Mouse (Mus musculus): ENCODE data around the gene Slc39a1. TPM values are rescaled to one million over a fixed set of nuclear protein-coding genes. Genes with fewer than 3 reads are reported as not detected.

Gene Slc39a1
- polyA plus RNA-seq, 1 experiment from 2014 or later: 34.1 TPM

GRCm38 (mm10) chr3:90268971-90269370 lies 21.0 kb downstream of the Slc39a1 start:
- Histone ChIP-seq H3K27ac (no peak overlapping the region), H3K4me3 (replicated peaks) (no peak overlapping the region), H3K27me3 (no peaks in the 10 kb centered on the region), H3K9ac (no peak overlapping the region), H3K36me3 (peaks cover 27% of the 10 kb centered on the region), H3K4me2 (no peak overlapping the region), H3K4me1 (replicated peaks) (peaks cover 44% of the 10 kb centered on the region), H3K9me3 (replicated peaks) (no peaks in the 10 kb centered on the region)
- WGBS (ENCODE audit: insufficient replicate concordance): 83% methylated on average over 16 of the region's 16 CpGs
- DNase-seq: no peak
- ATAC-seq (ENCODE audit: low read depth): no peak

DNA sequence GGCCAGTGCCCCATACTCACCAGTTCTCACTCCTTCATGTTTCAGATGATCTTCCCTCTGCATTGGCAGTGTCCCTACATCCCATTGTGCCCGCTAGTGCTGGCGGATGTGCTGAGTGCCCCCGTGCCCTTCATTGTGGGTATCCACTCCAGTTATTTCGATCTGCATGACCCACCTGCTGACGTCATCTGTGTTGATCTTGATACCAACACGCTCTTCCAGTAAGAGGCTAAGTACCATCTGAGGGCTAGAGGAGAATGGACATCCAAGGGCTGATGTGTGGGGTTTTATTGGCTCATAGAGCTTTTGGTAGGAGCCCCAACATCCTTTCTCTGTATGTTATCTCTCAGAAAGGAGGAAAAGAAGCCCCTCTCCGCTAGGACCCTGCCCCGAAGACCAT lies 22.8 kb downstream of the Slc39a1 start:
- no peak for DNase-seq
- Histone ChIP-seq H3K4me2 (no peak overlapping the region), H3K9ac (no peak overlapping the region), H3K4me1 (replicated peaks) (peaks cover 35% of the 10 kb centered on the region), H3K27me3 (no peaks in the 10 kb centered on the region), H3K9me3 (replicated peaks) (no peaks in the 10 kb centered on the region), H3K4me3 (replicated peaks) (no peak overlapping the region), H3K36me3 (peaks cover 33% of the 10 kb centered on the region), H3K27ac (no peak overlapping the region)
- WGBS (ENCODE audit: insufficient replicate concordance): 79% methylated on average over 8 of the region's 8 CpGs
- no peak for ATAC-seq (ENCODE audit: low read depth)

DNA sequence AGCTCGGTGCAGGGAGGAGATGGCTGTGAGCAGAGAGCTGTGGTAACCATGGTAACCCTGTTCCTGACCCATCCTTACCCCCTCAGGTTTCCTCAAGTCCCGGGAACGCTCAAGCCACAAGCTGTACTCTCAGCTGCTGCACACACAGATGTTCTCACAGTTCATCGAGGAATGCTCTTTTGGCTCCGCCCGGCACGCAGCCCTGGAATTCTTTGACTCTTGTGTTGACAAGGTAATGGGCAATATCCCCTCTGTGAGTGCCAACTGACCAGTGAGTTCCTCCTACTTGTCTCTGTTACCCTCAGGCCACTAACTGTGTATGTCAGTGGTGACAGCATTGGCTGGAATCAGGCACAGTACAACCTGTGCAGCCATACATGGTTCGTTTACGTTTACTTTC lies 24.2 kb downstream of the Slc39a1 start:
- Histone ChIP-seq H3K9me3 (replicated peaks) (no peaks in the 10 kb centered on the region), H3K9ac (no peak overlapping the region), H3K4me3 (replicated peaks) (no peak overlapping the region), H3K27me3 (no peaks in the 10 kb centered on the region), H3K4me1 (replicated peaks) (peaks cover 26% of the 10 kb centered on the region), H3K4me2 (no peak overlapping the region), H3K36me3 (peaks cover 44% of the 10 kb centered on the region), H3K27ac (no peak overlapping the region)
- ATAC-seq (ENCODE audit: low read depth) (no peak), DNase-seq (no peak)
- WGBS (ENCODE audit: insufficient replicate concordance): 84% methylated on average over 9 of the region's 9 CpGs

GRCm38 (mm10) chr3:90273855-90274254 lies 25.9 kb downstream of the Slc39a1 start:
- H3K27ac ChIP-seq: no peak overlapping the region
- ATAC-seq (ENCODE audit: low read depth): no peak

GRCm38 (mm10) chr3:90275286-90275685 lies 27.3 kb downstream of the Slc39a1 start:
- peaks cover 59% of the 10 kb centered on the region for H3K36me3 ChIP-seq

More at GRCm38 (mm10) chr3:90273855-90274254, 25.9 kb downstream of the Slc39a1 start:
- Histone ChIP-seq H3K9me3 (replicated peaks) (no peaks in the 10 kb centered on the region), H3K4me3 (replicated peaks) (no peak overlapping the region), H3K27me3 (no peaks in the 10 kb centered on the region), H3K4me1 (replicated peaks) (peaks cover 9% of the 10 kb centered on the region), H3K9ac (no peak overlapping the region), H3K4me2 (no peak overlapping the region), H3K36me3 (peaks cover 50% of the 10 kb centered on the region)
- WGBS (ENCODE audit: insufficient replicate concordance): 87% methylated on average over 22 of the region's 22 CpGs
- no peak for DNase-seq

DNA sequence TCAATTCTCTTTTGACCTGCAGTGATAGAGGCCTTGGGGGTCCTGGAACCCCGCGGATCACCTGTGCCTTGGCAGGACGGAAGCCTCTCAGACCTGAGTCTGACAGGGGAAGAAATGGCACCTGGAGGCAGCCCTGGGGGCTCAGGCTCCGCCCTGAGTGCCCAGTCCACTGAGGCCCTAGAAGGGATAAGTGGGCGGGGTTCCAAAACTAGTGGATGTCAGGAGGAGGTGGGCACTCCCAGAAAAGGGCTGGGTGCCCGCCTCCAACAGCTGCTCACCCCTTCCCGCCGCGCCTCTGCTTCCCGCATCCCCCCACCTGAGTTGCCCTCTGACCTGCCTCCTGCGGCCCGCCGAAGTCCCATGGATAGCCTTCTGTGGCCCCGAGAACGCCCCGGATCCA lies 28.9 kb downstream of the Slc39a1 start:
- DNase-seq (no peak), ATAC-seq (ENCODE audit: low read depth) (no peak)
- Histone ChIP-seq H3K27me3 (no peaks in the 10 kb centered on the region), H3K9me3 (replicated peaks) (no peaks in the 10 kb centered on the region), H3K9ac (no peak overlapping the region), H3K4me2 (no peak overlapping the region), H3K4me1 (replicated peaks) (0 out of 2 replicates have a peak, but pooled peaks cover 4% of the 10 kb centered on the region), H3K36me3 (peaks cover 59% of the 10 kb centered on the region), H3K4me3 (replicated peaks) (no peak overlapping the region), H3K27ac (no peak overlapping the region)
- WGBS (ENCODE audit: insufficient replicate concordance): 80% methylated on average over 16 of the region's 16 CpGs

More at GRCm38 (mm10) chr3:90275286-90275685, 27.3 kb downstream of the Slc39a1 start:
- Histone ChIP-seq H3K4me1 (replicated peaks) (0 out of 2 replicates have a peak, but pooled peaks cover 4% of the 10 kb centered on the region), H3K9me3 (replicated peaks) (no peaks in the 10 kb centered on the region), H3K9ac (no peak overlapping the region), H3K27me3 (no peaks in the 10 kb centered on the region), H3K27ac (no peak overlapping the region), H3K4me3 (replicated peaks) (no peak overlapping the region), H3K4me2 (no peak overlapping the region)
- ATAC-seq (ENCODE audit: low read depth): no peak
- 82% methylated on average over 11 of the region's 11 CpGs for WGBS (ENCODE audit: insufficient replicate concordance)
- no peak for DNase-seq

- WGBS (ENCODE audit: insufficient replicate concordance): 85% methylated on average over 9 of the region's 9 CpGs
- 0 out of 2 replicates have a peak, but pooled peaks cover 4% of the 10 kb centered on the region for H3K4me1 ChIP-seq (replicated peaks)
- no peak for DNase-seq
- H3K4me3 ChIP-seq (replicated peaks): no peak overlapping the region
- no peaks in the 10 kb centered on the region for H3K9me3 ChIP-seq (replicated peaks)
- no peak overlapping the region for H3K27ac ChIP-seq
- H3K4me2 ChIP-seq: no peak overlapping the region
- peaks cover 52% of the 10 kb centered on the region for H3K36me3 ChIP-seq
- H3K9ac ChIP-seq: no peak overlapping the region
- no peaks in the 10 kb centered on the region for H3K27me3 ChIP-seq
- ATAC-seq (ENCODE audit: low read depth): 0 out of 2 replicates have a peak, but pooled peaks have one; percentile 19
These were observed 29.8 kb downstream of the Slc39a1 start for GRCm38 (mm10) chr3:90277793-90278192.

DNA sequence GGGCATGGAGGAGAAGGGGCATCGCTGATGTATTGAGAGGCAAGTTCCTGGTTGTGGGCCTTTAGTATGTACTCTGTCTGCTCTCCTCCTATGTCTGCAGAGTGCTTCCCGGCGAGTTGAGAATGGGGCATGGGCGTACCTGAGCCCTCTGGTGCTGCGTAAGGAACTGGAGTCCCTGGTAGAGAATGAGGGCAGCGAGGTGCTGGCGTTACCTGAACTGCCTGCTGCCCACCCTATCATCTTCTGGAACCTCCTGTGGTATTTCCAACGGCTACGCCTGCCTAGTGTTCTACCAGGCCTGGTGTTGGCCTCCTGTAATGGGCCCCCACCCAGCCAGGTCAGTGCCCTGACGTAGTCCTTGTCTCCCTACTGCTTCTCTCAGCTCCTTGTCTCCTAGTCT lies 30.2 kb downstream of the Slc39a1 start:
- no peak overlapping the region for H3K4me3 ChIP-seq (replicated peaks)
- DNase-seq (no peak), ATAC-seq (ENCODE audit: low read depth) (no peak; the same call in 1 of the 2 replicates)
- no peak overlapping the region for H3K27ac ChIP-seq
- H3K36me3 ChIP-seq: peaks cover 50% of the 10 kb centered on the region
- 82% methylated on average over 10 of the region's 10 CpGs for WGBS (ENCODE audit: insufficient replicate concordance)
- H3K4me1 ChIP-seq (replicated peaks): 0 out of 2 replicates have a peak, but pooled peaks cover 4% of the 10 kb centered on the region
- no peaks in the 10 kb centered on the region for H3K27me3 ChIP-seq
- no peak overlapping the region for H3K4me2 ChIP-seq
- no peak overlapping the region for H3K9ac ChIP-seq
- H3K9me3 ChIP-seq (replicated peaks): no peaks in the 10 kb centered on the region

GRCm38 (mm10) chr3:90279216-90279615 lies 31.2 kb downstream of the Slc39a1 start:
- WGBS (ENCODE audit: insufficient replicate concordance): 86% methylated on average over 9 of the region's 9 CpGs

GRCm38 (mm10) chr3:90279743-90280142 lies 31.8 kb downstream of the Slc39a1 start:
- Histone ChIP-seq H3K36me3 (peaks cover 46% of the 10 kb centered on the region), H3K27me3 (no peaks in the 10 kb centered on the region), H3K4me2 (no peak overlapping the region), H3K27ac (no peak overlapping the region), H3K9me3 (replicated peaks) (no peaks in the 10 kb centered on the region), H3K9ac (no peak overlapping the region), H3K4me3 (replicated peaks) (no peak overlapping the region), H3K4me1 (replicated peaks) (0 out of 2 replicates have a peak, but pooled peaks cover 4% of the 10 kb centered on the region)
- DNase-seq (no peak), ATAC-seq (ENCODE audit: low read depth) (no peak)
- 85% methylated on average over 7 of the region's 7 CpGs for WGBS (ENCODE audit: insufficient replicate concordance)

More at GRCm38 (mm10) chr3:90279216-90279615, 31.2 kb downstream of the Slc39a1 start:
- 0 out of 2 replicates have a peak, but pooled peaks cover 4% of the 10 kb centered on the region for H3K4me1 ChIP-seq (replicated peaks)
- H3K9ac ChIP-seq: no peak overlapping the region
- H3K4me2 ChIP-seq: no peak overlapping the region
- no peaks in the 10 kb centered on the region for H3K9me3 ChIP-seq (replicated peaks)
- no peak overlapping the region for H3K27ac ChIP-seq
- DNase-seq: no peak
- no peaks in the 10 kb centered on the region for H3K27me3 ChIP-seq
- H3K4me3 ChIP-seq (replicated peaks): no peak overlapping the region
- ATAC-seq (ENCODE audit: low read depth): no peak
- H3K36me3 ChIP-seq: peaks cover 46% of the 10 kb centered on the region

GRCm38 (mm10) chr3:90280708-90281107 lies 32.7 kb downstream of the Slc39a1 start:
- DNase-seq (no peak), ATAC-seq (ENCODE audit: low read depth) (no peak)
- Histone ChIP-seq H3K4me1 (replicated peaks) (0 out of 2 replicates have a peak, but pooled peaks cover 4% of the 10 kb centered on the region), H3K4me3 (replicated peaks) (no peak overlapping the region), H3K27ac (no peak overlapping the region), H3K36me3 (peaks cover 43% of the 10 kb centered on the region), H3K27me3 (no peaks in the 10 kb centered on the region), H3K9me3 (replicated peaks) (no peaks in the 10 kb centered on the region), H3K9ac (no peak overlapping the region), H3K4me2 (no peak overlapping the region)
- 78% methylated on average over 9 of the region's 9 CpGs for WGBS (ENCODE audit: insufficient replicate concordance)

DNA sequence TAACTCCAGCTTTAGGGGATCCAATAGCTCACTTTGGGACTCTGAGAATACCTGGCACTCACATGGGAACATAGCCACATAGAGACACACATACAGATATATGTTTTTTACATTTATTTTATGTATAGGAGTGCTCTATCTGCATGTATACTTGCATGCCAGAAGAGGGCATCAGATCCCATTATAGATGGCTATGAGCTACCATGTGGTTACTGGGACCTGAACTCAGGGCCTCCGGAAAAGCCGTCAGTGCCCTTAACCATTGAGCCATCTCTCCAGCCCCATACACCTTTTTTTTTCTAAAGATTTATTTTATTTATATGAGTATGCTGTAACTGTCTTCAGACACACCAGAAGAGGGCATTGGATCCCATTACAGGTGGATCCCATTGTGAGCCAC lies 36.2 kb downstream of the Slc39a1 start:
- no peaks in the 10 kb centered on the region for H3K4me1 ChIP-seq (replicated peaks)
- H3K4me2 ChIP-seq: no peak overlapping the region
- DNase-seq (no peak), ATAC-seq (ENCODE audit: low read depth) (no peak)
- H3K27ac ChIP-seq: no peak overlapping the region
- no peak overlapping the region for H3K4me3 ChIP-seq (replicated peaks)
- H3K27me3 ChIP-seq: no peaks in the 10 kb centered on the region
- WGBS (ENCODE audit: insufficient replicate concordance): 91% methylated on average over 2 of the region's 2 CpGs
- H3K9me3 ChIP-seq (replicated peaks): no peaks in the 10 kb centered on the region
- no peak overlapping the region for H3K9ac ChIP-seq
- peaks cover 16% of the 10 kb centered on the region for H3K36me3 ChIP-seq

Measured in liver, embryonic 13.5 days (tissue).